Mouse (Mus musculus) bone marrow, adult 2 months (tissue): ENCODE results near the gene Tbl3. TPM values are rescaled to one million over a fixed set of nuclear protein-coding genes. Genes with fewer than 3 reads are reported as not detected.
A peak's percentile ranks its signal among the peaks of the same experiment; 100 is the strongest.

Source experiments
- H3K27ac ChIP-seq: fragments of 200-500 bp; 2 replicates; pipeline ENCODE4 v1.5.1; 2012; ENCODE audit warnings: low read depth, mild to moderate bottlenecking, control low read depth, inconsistent platforms, low read length; ENCODE audit not compliant: control insufficient read depth, poor library complexity, insufficient read depth
- H3K4me1 ChIP-seq: fragments of 200-500 bp; 2 replicates; pipeline ENCODE4 v1.6.1; 2011; ENCODE audit warnings: low read length; ENCODE audit not compliant: control insufficient read depth, insufficient read depth
- H3K4me3 ChIP-seq: fragments of 200-500 bp; replicated peaks from 2 replicates; pipeline ENCODE3; 2011; ENCODE audit warnings: mild to moderate bottlenecking, low read depth, low read length, control low read depth; ENCODE audit not compliant: control insufficient read depth
- CTCF ChIP-seq: fragments of 200-500 bp; IDR thresholded peaks from 2 replicates; pipeline ENCODE4 v1.5.1; 2011; ENCODE audit warnings: low read length, control low read depth; ENCODE audit not compliant: control insufficient read depth, insufficient read depth
- POLR2A ChIP-seq: fragments of 200-500 bp; IDR thresholded peaks from 2 replicates; pipeline ENCODE4 v1.6.1; 2011; ENCODE audit warnings: low read depth, mild to moderate bottlenecking, control low read depth, low read length, borderline replicate concordance; ENCODE audit not compliant: control insufficient read depth
- WGBS: fragments of 180-500 bp; shearing (Covaris S2); methylation state at CpG from one replicate; pipeline ENCODE4 v1.1.7; 2018; 5-methylcytosine and 5-hydroxymethylcytosine counted together
- polyA plus RNA-seq: library from polyadenylated mRNA; stranded (reverse); fragments of >200 nt; gene quantifications from 2 replicates; pipeline ENCODE4 v1.2.4, GENCODE M21; 2011; ENCODE audit warnings: low replicate concordance; ENCODE audit not compliant: missing spikeins, insufficient read depth, insufficient read length

The Tbl3 gene
- polyA plus RNA-seq, 1 experiment = 28.1 TPM

DNA sequence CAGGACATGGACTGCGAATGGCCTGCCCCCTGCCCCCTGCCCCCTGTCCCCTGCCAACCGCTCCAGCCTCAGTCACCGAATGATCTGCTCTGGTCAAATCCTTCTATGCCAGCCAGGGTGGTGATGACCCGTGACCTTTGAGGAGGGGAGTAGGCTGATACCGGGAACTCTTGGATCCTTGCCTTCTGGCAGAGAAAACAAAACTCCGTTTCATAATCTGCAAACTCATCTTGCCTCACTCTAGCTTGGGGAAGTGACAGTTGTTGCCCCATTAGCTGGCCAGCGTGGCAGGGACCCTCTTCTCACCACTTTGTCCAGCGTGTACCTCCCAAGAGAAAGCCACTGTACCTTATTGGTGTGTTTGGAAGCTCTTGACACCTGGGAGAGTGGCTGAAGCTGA is 34.8 kb upstream of the Tbl3 start:
- TF ChIP-seq POLR2A = no peak
- no peak for TF ChIP-seq CTCF
- peak overlapping the region; percentile 69 for H3K27ac ChIP-seq
- peak overlapping the region; percentile 29 for H3K4me3 ChIP-seq
- peaks cover 2% of the 10 kb centered on the region for H3K4me1 ChIP-seq
- WGBS = 39% methylated on average over 8 of the region's 8 CpGs

- TF ChIP-seq POLR2A = no peak
- no peak for TF ChIP-seq CTCF
- Histone ChIP-seq H3K4me3 (no peak overlapping the region), H3K4me1 (peaks cover 2% of the 10 kb centered on the region), H3K27ac (no peak overlapping the region)
- WGBS = 70% methylated on average over 8 of the region's 8 CpGs
Observed at GRCm38 (mm10) chr17:24739926-24740325, 32.5 kb upstream of the Tbl3 start.

DNA sequence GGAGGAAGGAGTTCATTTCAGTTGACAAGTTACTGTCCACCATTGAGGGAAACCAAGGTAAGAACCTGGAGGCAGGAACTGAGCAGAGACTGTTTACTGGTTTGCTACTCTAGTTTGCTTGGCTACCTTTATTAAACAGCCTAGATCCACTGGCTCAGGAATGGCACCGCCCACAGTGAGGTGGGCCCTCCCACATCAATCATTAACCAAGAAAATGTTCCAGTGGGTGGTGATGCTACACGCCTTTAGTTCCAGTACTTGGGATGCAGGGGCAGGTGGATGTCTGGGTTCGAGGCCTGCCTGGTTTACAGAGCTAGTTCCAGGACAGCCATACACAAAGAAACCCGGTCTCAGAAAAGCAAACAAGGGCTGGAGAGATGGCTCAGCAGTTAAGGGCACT is 30.8 kb upstream of the Tbl3 start:
- Histone ChIP-seq H3K27ac (no peak overlapping the region; the same call in 1 of the 2 replicates), H3K4me1 (peaks cover 2% of the 10 kb centered on the region), H3K4me3 (peak overlapping the region; percentile 61)
- TF ChIP-seq POLR2A (no peak), CTCF (no peak)
- WGBS = 81% methylated on average over 4 of the region's 4 CpGs

- Histone ChIP-seq H3K27ac (peak overlapping the region; percentile 87), H3K4me1 (peaks cover 2% of the 10 kb centered on the region), H3K4me3 (peak overlapping the region; percentile 86)
- WGBS = 13% methylated on average over 8 of the region's 8 CpGs
- no peak for TF ChIP-seq CTCF
- TF ChIP-seq POLR2A = peak; percentile 32; the same call in 1 of the 2 replicates
Observed at GRCm38 (mm10) chr17:24737135-24737810, 29.8 kb upstream of the Tbl3 start.

- peak within 1 kb of the TSS; percentile 86 for H3K4me3 ChIP-seq
- 1% methylated on average over 29 of the region's 29 CpGs for WGBS
- no peaks in the 10 kb centered on the region; the same call in none of the 2 replicates for H3K4me1 ChIP-seq
- TF ChIP-seq CTCF = 0 out of 2 replicates have a peak, but pooled peaks have one; percentile 5
- TF ChIP-seq POLR2A = peak; percentile 89
- peak within 1 kb of the TSS; percentile 87 for H3K27ac ChIP-seq
Observed at GRCm38 (mm10) chr17:24736330-24737051, 29.0 kb upstream of the Tbl3 start, which contains the start of gene Msrb1. Gene Msrb1, plus strand, starts transcription at chr17:24736642.

DNA sequence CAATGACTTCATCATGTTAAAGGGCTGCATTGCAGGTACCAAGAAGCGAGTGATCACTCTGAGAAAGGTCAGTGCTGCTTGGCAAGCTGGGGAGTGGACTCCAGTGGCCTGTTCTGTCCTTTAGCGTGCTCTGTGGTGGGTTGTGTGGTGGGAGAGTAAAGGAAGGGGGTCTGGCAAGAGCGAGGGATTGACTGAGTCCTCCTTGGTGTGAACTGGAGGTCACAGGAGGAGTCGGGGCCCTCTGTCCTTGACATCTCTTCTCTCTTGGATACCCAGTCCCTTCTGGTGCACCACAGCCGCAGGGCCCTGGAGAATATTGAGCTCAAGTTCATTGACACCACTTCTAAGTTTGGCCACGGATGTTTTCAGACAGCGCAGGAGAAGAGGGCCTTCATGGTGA is 28.0 kb upstream of the Tbl3 start:
- 79% methylated on average over 7 of the region's 7 CpGs for WGBS
- H3K4me3 ChIP-seq = no peak overlapping the region
- H3K4me1 ChIP-seq = no peaks in the 10 kb centered on the region; the same call in 1 of the 2 replicates
- no peak for TF ChIP-seq POLR2A
- no peak for TF ChIP-seq CTCF
- H3K27ac ChIP-seq = peak overlapping the region; percentile 78

DNA sequence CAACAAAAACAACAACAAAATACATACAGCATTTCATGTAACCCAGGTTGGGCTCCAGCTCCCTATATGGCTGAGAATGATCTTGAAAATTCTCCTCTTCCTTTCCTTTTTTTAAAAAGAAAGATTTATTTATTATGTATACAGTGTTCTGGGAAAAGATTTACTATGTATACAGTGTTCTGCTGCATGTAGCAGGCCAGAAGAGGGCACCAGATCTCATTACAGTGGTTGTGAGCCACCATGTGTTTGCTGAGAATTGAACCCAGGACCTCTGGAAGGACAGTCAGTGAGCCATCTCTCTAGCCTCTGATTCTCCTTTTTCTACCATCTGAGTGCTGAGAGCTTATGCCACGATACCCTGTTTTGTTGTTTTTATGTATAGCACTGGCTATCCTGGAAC is 27.1 kb upstream of the Tbl3 start:
- Histone ChIP-seq H3K27ac (no peak overlapping the region), H3K4me1 (no peaks in the 10 kb centered on the region; the same call in 1 of the 2 replicates), H3K4me3 (no peak overlapping the region)
- WGBS = 77% methylated on average over 1 of the region's 1 CpGs
- TF ChIP-seq CTCF (no peak), POLR2A (no peak)

GRCm38 (mm10) chr17:24733434-24734050 is 26.1 kb upstream of the Tbl3 start:
- Histone ChIP-seq H3K4me1 (no peaks in the 10 kb centered on the region; the same call in 1 of the 2 replicates), H3K27ac (no peak overlapping the region), H3K4me3 (no peak overlapping the region)
- TF ChIP-seq POLR2A (no peak), CTCF (no peak)
- WGBS = 79% methylated on average over 21 of the region's 21 CpGs
